Mouse (Mus musculus) ES-CJ7 (cell line): ENCODE measurements around the gene Sema5a.

ENCODE experiments used
- DNase-seq: peaks from one replicate; pipeline ENCODE4 v3.0.0; 2011; ENCODE audit warnings: low read depth, low spot score

Gene Sema5a

GRCm38 (mm10) chr15:32633713-32634112 is 389.1 kb downstream of the Sema5a start:
- no peak for DNase-seq

- DNase-seq: no peak
These were observed 393.3 kb downstream of the Sema5a start for GRCm38 (mm10) chr15:32637879-32638278.

GRCm38 (mm10) chr15:32647061-32647687 is 402.6 kb downstream of the Sema5a start:
- DNase-seq: no peak

- no peak for DNase-seq
These were observed 409.4 kb downstream of the Sema5a start for GRCm38 (mm10) chr15:32654046-32654445.

GRCm38 (mm10) chr15:32656017-32656416 is 411.4 kb downstream of the Sema5a start:
- no peak for DNase-seq

GRCm38 (mm10) chr15:32676446-32676845 is 431.8 kb downstream of the Sema5a start:
- DNase-seq: no peak

- no peak for DNase-seq
These were observed 440.5 kb downstream of the Sema5a start for GRCm38 (mm10) chr15:32685152-32685551.

- no peak for DNase-seq
These were observed 446.4 kb downstream of the Sema5a start for GRCm38 (mm10) chr15:32691021-32691420.

GRCm38 (mm10) chr15:32693006-32693405 is 448.4 kb downstream of the Sema5a start:
- no peak for DNase-seq

- no peak for DNase-seq
These were observed 472.8 kb downstream of the Sema5a start for GRCm38 (mm10) chr15:32717298-32717985.

- DNase-seq: peak; percentile 55
These were observed 473.8 kb downstream of the Sema5a start for GRCm38 (mm10) chr15:32718293-32718963.

- DNase-seq: no peak
These were observed 474.3 kb downstream of the Sema5a start for GRCm38 (mm10) chr15:32718964-32719311.

- peak; percentile 37 for DNase-seq
These were observed 486.2 kb downstream of the Sema5a start for GRCm38 (mm10) chr15:32730839-32731238.
